Mouse (Mus musculus) ovary, postnatal 14 days (tissue): ENCODE data around the gene Scrt2.
"Not testable (repeated sequence)": the region's sequence is repeated elsewhere in the genome, so short reads cannot be mapped to it uniquely, and the experiment has no call there.

Experiments used
- DNase-seq: peaks from one replicate; pipeline ENCODE4 v3.0.0; 2022; ENCODE audit warnings: low spot score

Scrt2 gene

GRCm38 (mm10) chr2:152080685-152081541, at the start of gene Scrt2:
Scrt2 (plus strand) TSS chr2:152081529.
- no peak for DNase-seq

- no peak for DNase-seq
These were observed 41.2 kb upstream of the Scrt2 start for GRCm38 (mm10) chr2:152040101-152040500.

- no peak for DNase-seq
These were observed 34.0 kb upstream of the Scrt2 start for GRCm38 (mm10) chr2:152047116-152048002.

- no peak for DNase-seq
These were observed 33.0 kb upstream of the Scrt2 start for GRCm38 (mm10) chr2:152048003-152048980.

GRCm38 (mm10) chr2:152048981-152049441, 32.3 kb upstream of the Scrt2 start:
- DNase-seq = no peak

GRCm38 (mm10) chr2:152049611-152050270, 31.6 kb upstream of the Scrt2 start:
- no peak for DNase-seq

GRCm38 (mm10) chr2:152050316-152050715, 31.0 kb upstream of the Scrt2 start:
- DNase-seq = no peak

GRCm38 (mm10) chr2:152051985-152052384, 29.3 kb upstream of the Scrt2 start:
- DNase-seq = no peak

GRCm38 (mm10) chr2:152055406-152055805, 25.9 kb upstream of the Scrt2 start:
- DNase-seq = no peak

- no peak for DNase-seq
These were observed 24.7 kb upstream of the Scrt2 start for GRCm38 (mm10) chr2:152056368-152057251.

- DNase-seq = no peak
These were observed 24.1 kb upstream of the Scrt2 start for GRCm38 (mm10) chr2:152057252-152057563.

- DNase-seq = not testable (repeated sequence)
These were observed 18.5 kb upstream of the Scrt2 start for GRCm38 (mm10) chr2:152062817-152063216.

- DNase-seq = no peak
These were observed 12.5 kb upstream of the Scrt2 start for GRCm38 (mm10) chr2:152068660-152069433.

GRCm38 (mm10) chr2:152069434-152069786, 11.9 kb upstream of the Scrt2 start:
- DNase-seq = no peak

GRCm38 (mm10) chr2:152069941-152070340, 11.4 kb upstream of the Scrt2 start:
- DNase-seq = no peak

GRCm38 (mm10) chr2:152074521-152074920, 6.8 kb upstream of the Scrt2 start:
- DNase-seq = no peak

- no peak for DNase-seq
These were observed 5.9 kb upstream of the Scrt2 start for GRCm38 (mm10) chr2:152075294-152075889.

GRCm38 (mm10) chr2:152077337-152077736, 4.0 kb upstream of the Scrt2 start:
- no peak for DNase-seq
